Mouse (Mus musculus) embryonic facial prominence, embryonic 10.5 days (tissue): ENCODE measurements around the gene Suco. TPM values are rescaled to one million over a fixed set of nuclear protein-coding genes. Genes with fewer than 3 reads are reported as not detected.

ENCODE experiments used
- DNase-seq: peaks from one replicate; pipeline ENCODE4 v3.0.0-alpha.2; 2017; ENCODE audit warnings: low spot score
- H3K27ac ChIP-seq: fragments of 300-500 bp; sonication (generic); replicated peaks from 2 replicates; pipeline ENCODE4 v1.5.1; 2016; ENCODE audit warnings: mild to moderate bottlenecking
- H3K27me3 ChIP-seq: fragments of 300-500 bp; sonication (generic); replicated peaks from 2 replicates; pipeline ENCODE4 v1.6.1; 2016; ENCODE audit warnings: low read depth, mild to moderate bottlenecking; ENCODE audit not compliant: poor library complexity, severe bottlenecking
- H3K36me3 ChIP-seq: fragments of 300-500 bp; sonication (generic); replicated peaks from 2 replicates; pipeline ENCODE4 v1.6.1; 2016; ENCODE audit warnings: mild to moderate bottlenecking, moderate library complexity
- H3K4me1 ChIP-seq: fragments of 300-500 bp; sonication (generic); 2 replicates; pipeline ENCODE4 v1.6.1; 2016
- H3K4me3 ChIP-seq: fragments of 300-500 bp; sonication (generic); 2 replicates; pipeline ENCODE4 v1.5.1; 2016; ENCODE audit warnings: mild to moderate bottlenecking, moderate library complexity
- H3K9me3 ChIP-seq: fragments of 300-500 bp; sonication (generic); 2 replicates; pipeline ENCODE4 v1.6.1; 2016; ENCODE audit warnings: mild to moderate bottlenecking
- WGBS: fragments of 180-500 bp; shearing (Covaris S2); methylation state at CpG from one replicate; pipeline ENCODE4 v1.1.7; 2016; 5-methylcytosine and 5-hydroxymethylcytosine counted together
- polyA plus RNA-seq: library from polyadenylated mRNA; unstranded; fragments of >200 nt; fragmentation: Nextera tagmentation; extraction: Ambion mirVana; gene quantifications from 2 replicates; pipeline ENCODE4 v1.2.1, GENCODE M21; 2016

Gene Suco
- polyA plus RNA-seq, 1 experiment from 2014 or later, result 32.5 TPM

DNA sequence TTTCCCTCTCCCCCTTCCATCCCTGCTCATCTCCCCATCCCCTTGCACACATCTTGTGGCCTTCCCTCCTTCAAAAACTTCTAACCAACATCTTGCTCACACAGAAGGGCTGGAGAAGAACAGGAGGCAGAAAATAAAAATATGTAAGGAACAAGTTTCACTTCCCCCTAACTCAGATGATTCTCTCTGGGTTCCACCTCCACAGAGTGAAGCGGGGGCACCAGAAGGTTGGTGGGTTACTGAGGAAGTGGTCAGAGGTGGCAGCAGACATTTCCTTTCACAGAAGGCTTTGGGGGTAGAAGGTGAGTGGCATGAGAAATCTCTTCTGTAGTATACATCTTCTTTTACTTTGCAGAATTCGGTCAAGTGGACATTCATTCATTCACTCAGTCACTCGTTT lies 77.6 kb downstream of the Suco start:
- Histone ChIP-seq H3K4me3 (no peak overlapping the region), H3K27me3 (no peaks in the 10 kb centered on the region), H3K4me1 (no peaks in the 10 kb centered on the region), H3K27ac (no peak overlapping the region), H3K36me3 (no peaks in the 10 kb centered on the region), H3K9me3 (no peaks in the 10 kb centered on the region)
- DNase-seq, result no peak
- 91% methylated on average over 3 of the region's 3 CpGs for WGBS

GRCm38 (mm10) chr1:161794447-161795211 lies 81.9 kb downstream of the Suco start:
- Histone ChIP-seq H3K4me3 (no peak overlapping the region), H3K27me3 (no peaks in the 10 kb centered on the region), H3K4me1 (no peaks in the 10 kb centered on the region), H3K27ac (no peak overlapping the region), H3K9me3 (no peaks in the 10 kb centered on the region), H3K36me3 (no peaks in the 10 kb centered on the region)
- no peak for DNase-seq
- 86% methylated on average over 10 of the region's 10 CpGs for WGBS

DNA sequence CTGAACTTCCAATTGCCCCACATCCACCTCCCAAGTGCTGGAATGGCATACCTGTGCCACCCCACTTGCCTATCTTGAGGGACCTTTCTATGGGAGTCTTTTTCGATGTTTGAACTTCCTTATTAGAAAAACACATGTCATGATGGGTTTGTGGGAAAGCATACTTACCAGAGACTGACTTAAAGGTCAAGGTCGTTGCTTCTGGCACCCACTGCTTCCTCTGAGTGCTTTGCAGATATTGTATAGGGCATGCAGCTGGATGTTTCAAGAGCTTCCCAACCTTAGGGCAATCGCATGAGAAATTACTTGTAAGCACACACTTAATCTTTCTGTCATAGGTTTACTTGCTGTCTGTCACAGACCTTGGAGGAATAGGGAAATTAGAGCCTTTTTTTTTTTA lies 83.2 kb downstream of the Suco start:
- 83% methylated on average over 3 of the region's 3 CpGs for WGBS
- H3K9me3 ChIP-seq, result no peaks in the 10 kb centered on the region
- DNase-seq, result no peak
- H3K4me1 ChIP-seq, result no peaks in the 10 kb centered on the region
- H3K27ac ChIP-seq, result no peak overlapping the region
- no peak overlapping the region for H3K4me3 ChIP-seq
- H3K36me3 ChIP-seq, result no peaks in the 10 kb centered on the region
- H3K27me3 ChIP-seq, result no peaks in the 10 kb centered on the region

GRCm38 (mm10) chr1:161792687-161792969 lies 83.9 kb downstream of the Suco start:
- Histone ChIP-seq H3K27ac (no peak overlapping the region), H3K36me3 (no peaks in the 10 kb centered on the region), H3K9me3 (no peaks in the 10 kb centered on the region), H3K4me3 (no peak overlapping the region), H3K4me1 (no peaks in the 10 kb centered on the region), H3K27me3 (no peaks in the 10 kb centered on the region)
- DNase-seq, result no peak
- 94% methylated on average over 4 of the region's 4 CpGs for WGBS

- H3K36me3 ChIP-seq, result no peaks in the 10 kb centered on the region
Measured at GRCm38 (mm10) chr1:161791854-161792686, 84.4 kb downstream of the Suco start.

DNA sequence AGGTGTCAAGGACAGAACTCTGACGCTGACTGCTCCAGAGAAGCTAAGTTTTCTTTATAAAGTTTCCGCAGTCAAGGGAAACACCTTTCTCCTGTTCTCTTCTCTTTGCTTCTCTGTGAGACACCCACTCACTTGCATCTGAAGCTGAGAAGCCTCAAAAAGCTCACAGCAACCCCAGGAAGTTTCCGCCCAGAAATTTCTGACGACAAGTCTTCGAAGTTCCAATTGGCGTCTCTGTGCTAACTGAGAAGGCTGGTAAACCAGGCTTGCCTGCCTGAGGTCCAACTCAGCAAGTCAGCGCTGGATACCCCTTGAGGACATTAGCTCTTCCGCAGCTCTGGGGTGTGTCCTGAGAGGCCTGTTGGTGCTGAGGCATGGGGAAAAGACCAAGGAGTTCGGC lies 88.1 kb downstream of the Suco start, which contains the start of gene Fasl:
Fasl (minus strand) TSS at position 157 of the 400 bp plus-strand sequence.
- Histone ChIP-seq H3K9me3 (no peaks in the 10 kb centered on the region), H3K36me3 (no peaks in the 10 kb centered on the region), H3K4me1 (no peaks in the 10 kb centered on the region), H3K27ac (no peak within 1 kb of the TSS), H3K4me3 (no peak within 1 kb of the TSS), H3K27me3 (no peaks in the 10 kb centered on the region)
- no peak for DNase-seq
- 86% methylated on average over 9 of the region's 9 CpGs for WGBS

More at GRCm38 (mm10) chr1:161791854-161792686, 84.4 kb downstream of the Suco start:
- no peak overlapping the region for H3K4me3 ChIP-seq
- DNase-seq, result no peak
- H3K9me3 ChIP-seq, result no peaks in the 10 kb centered on the region
- no peak overlapping the region for H3K27ac ChIP-seq
- no peaks in the 10 kb centered on the region for H3K27me3 ChIP-seq
- H3K4me1 ChIP-seq, result no peaks in the 10 kb centered on the region
- 91% methylated on average over 8 of the region's 8 CpGs for WGBS

DNA sequence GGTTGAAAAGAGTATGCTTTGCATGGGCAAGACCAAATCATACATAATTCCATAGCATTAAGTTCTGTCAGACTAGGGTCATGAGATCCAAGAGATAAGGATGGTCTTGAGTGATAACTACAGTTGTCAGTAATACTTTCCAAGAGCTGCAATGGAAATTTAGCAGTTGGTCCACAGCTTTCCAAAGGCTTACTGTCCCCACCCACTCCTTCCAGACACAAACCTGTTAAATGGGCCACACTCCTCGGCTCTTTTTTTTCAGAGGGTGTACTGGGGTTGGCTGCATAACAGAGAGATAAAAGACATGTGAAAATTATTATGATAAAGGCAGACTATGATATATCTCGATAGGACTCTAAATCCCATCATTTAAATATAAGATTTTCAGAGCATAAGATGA lies 93.8 kb downstream of the Suco start:
- Histone ChIP-seq H3K4me1 (no peaks in the 10 kb centered on the region), H3K4me3 (no peak overlapping the region), H3K27ac (no peak overlapping the region), H3K36me3 (no peaks in the 10 kb centered on the region), H3K9me3 (no peaks in the 10 kb centered on the region), H3K27me3 (no peaks in the 10 kb centered on the region)
- 78% methylated on average over 2 of the region's 2 CpGs for WGBS
- DNase-seq, result no peak

GRCm38 (mm10) chr1:161781594-161781993 lies 94.9 kb downstream of the Suco start:
- Histone ChIP-seq H3K27me3 (no peaks in the 10 kb centered on the region), H3K4me1 (no peaks in the 10 kb centered on the region), H3K27ac (no peak overlapping the region), H3K36me3 (no peaks in the 10 kb centered on the region), H3K9me3 (no peaks in the 10 kb centered on the region), H3K4me3 (no peak overlapping the region)
- no peak for DNase-seq
- 89% methylated on average over 5 of the region's 5 CpGs for WGBS

DNA sequence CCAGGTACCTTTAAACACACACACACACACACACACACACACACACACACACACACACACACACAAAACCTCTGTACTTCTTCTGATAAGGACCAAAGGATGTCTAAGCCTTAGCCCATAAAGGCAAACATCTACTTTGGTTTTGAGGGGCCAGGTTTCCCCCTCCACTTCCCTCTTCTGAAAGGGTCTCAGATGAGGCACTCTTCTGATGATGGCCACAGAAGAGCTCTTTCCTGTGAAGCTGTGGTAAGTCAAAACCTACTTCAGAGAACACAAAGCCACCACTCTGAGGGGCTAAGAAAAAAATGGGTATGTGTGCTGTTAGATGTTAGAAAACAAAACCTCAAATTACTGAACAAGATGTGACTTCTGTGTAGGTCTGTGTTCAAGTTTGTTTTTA lies 97.4 kb downstream of the Suco start:
- H3K4me3 ChIP-seq, result no peak overlapping the region
- H3K27me3 ChIP-seq, result no peaks in the 10 kb centered on the region
- no peak overlapping the region for H3K27ac ChIP-seq
- DNase-seq, result no peak
- H3K36me3 ChIP-seq, result no peaks in the 10 kb centered on the region
- H3K4me1 ChIP-seq, result no peaks in the 10 kb centered on the region
- H3K9me3 ChIP-seq, result no peaks in the 10 kb centered on the region

DNA sequence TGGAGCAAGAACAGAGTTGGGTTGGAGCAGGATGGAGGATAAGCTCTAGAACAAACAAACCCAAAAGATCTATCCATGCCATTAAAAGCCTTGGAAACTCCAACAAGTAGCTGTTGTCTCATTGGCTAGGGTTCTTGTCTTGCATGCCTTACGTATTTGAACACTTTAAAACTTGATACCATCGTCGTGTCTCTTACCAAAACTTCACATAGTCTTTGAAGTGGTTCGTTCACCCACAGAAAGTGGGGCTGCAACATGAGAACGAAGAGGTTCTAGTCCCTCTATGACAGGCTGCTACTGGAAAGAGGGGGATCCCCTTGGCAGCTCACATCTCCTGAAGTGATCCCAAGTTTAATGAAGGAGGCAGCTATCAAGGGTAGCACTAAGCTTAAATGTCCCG lies 101.3 kb downstream of the Suco start:
- DNase-seq, result no peak
- Histone ChIP-seq H3K27me3 (no peaks in the 10 kb centered on the region), H3K4me1 (no peaks in the 10 kb centered on the region; the same call in 1 of the 2 replicates), H3K4me3 (no peak overlapping the region), H3K36me3 (no peaks in the 10 kb centered on the region), H3K9me3 (no peaks in the 10 kb centered on the region), H3K27ac (no peak overlapping the region)
- WGBS, result 80% methylated on average over 6 of the region's 6 CpGs

GRCm38 (mm10) chr1:161771293-161771692 lies 105.2 kb downstream of the Suco start:
- Histone ChIP-seq H3K27ac (no peak overlapping the region), H3K27me3 (no peaks in the 10 kb centered on the region), H3K4me3 (no peak overlapping the region), H3K4me1 (no peaks in the 10 kb centered on the region; the same call in 1 of the 2 replicates), H3K9me3 (no peaks in the 10 kb centered on the region), H3K36me3 (no peaks in the 10 kb centered on the region)
- 83% methylated on average over 2 of the region's 2 CpGs for WGBS
- no peak for DNase-seq

- Histone ChIP-seq H3K36me3 (no peaks in the 10 kb centered on the region), H3K27me3 (no peaks in the 10 kb centered on the region), H3K27ac (no peak overlapping the region), H3K9me3 (no peaks in the 10 kb centered on the region), H3K4me1 (no peaks in the 10 kb centered on the region; the same call in 1 of the 2 replicates), H3K4me3 (no peak overlapping the region)
- 98% methylated on average over 1 of the region's 1 CpGs for WGBS
- DNase-seq, result no peak
Measured at GRCm38 (mm10) chr1:161769329-161769728, 107.2 kb downstream of the Suco start.

- H3K36me3 ChIP-seq, result no peaks in the 10 kb centered on the region
- H3K9me3 ChIP-seq, result no peaks in the 10 kb centered on the region
- H3K4me1 ChIP-seq, result no peaks in the 10 kb centered on the region; the same call in 1 of the 2 replicates
- no peak for DNase-seq
- H3K27ac ChIP-seq, result no peak overlapping the region
- H3K27me3 ChIP-seq, result no peaks in the 10 kb centered on the region
- H3K4me3 ChIP-seq, result no peak overlapping the region
- 67% methylated on average over 12 of the region's 12 CpGs for WGBS
Measured at GRCm38 (mm10) chr1:161767101-161767524, 109.4 kb downstream of the Suco start.
